Mouse (Mus musculus) T-helper 17 cell (primary cell): ENCODE data around the gene Olfr206.
"Not testable (repeated sequence)": the region's sequence is repeated elsewhere in the genome, so short reads cannot be mapped to it uniquely, and the experiment has no call there.

Experiments
- in situ Hi-C, 2 experiments: fragments of 300-600 bp; cut with MboI, MseI; formaldehyde crosslinking; loops; 1 replicate in 1 of 2; 2 replicates in 1 of 2; pipeline ENCODE4 v1.15.1; 2025; ENCODE audit warnings: high pct_unique_total_duplicates in 2 of 2

The Olfr206 gene

DNA sequence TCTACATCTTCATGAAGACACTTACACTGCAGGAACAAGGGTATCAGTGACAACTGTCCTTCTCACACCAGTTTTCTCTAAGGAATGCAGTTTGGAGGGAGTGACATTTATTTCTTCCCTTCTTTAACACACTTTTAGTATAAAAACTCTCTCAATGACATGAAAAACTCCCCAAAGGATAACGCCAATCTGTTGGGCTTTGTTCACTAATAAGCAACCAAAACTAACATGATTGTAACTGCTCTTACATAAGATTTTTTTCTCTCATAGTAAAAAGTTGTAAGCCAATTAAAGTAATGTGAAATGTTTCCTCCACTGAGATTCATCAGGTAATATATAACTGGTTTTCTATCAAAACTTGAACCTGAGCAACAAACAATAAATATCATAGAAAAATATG is at the start of gene Olfr206:
Gene Olfr206, minus strand, starts transcription at position 101 of the 400 bp plus-strand sequence.
- in situ Hi-C loops: no loop called here

DNA sequence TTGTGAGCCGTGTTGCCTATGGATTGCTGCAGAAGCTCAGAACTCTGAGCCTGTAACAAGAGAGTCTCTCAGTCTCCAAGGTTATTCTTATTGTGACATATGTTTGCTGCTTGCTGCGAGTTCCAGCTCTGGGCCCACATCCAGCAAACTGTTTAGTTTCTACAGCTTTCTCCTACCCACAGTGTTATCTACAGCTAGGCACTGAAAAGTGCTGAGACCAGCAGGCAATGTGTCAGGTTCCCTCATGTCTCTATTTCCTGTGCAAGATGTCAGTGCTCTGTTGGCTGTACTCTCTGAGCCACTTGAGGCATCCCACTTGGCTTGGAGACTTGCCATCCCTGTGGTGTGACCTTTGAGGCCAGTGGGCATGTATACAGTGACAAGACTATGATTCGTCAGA is 44.3 kb upstream of the Olfr206 start:
- in situ Hi-C loops: no loop called here

DNA sequence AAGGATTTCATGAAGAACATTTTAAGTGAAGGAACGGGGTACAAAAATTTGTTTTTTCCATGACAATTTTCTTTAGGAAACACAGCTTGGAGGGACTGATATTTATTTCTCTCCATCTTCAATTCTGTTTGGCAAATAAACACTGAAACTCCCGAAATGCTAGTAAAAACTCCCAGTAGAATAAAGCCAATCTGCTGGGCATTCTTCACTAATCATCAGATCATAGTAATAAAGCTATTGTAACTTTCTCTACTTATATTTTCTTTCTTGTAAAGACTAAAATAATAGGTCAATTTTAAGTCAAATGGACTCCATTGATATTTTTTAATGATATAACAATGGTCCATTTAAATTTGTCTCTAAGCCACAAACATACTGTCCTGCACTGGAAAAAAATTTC is 14.8 kb upstream of the Olfr206 start, which contains the start of gene Olfr209:
Gene Olfr209, minus strand, starts transcription at position 101 of the 400 bp plus-strand sequence.
- in situ Hi-C loops: no loop called here

DNA sequence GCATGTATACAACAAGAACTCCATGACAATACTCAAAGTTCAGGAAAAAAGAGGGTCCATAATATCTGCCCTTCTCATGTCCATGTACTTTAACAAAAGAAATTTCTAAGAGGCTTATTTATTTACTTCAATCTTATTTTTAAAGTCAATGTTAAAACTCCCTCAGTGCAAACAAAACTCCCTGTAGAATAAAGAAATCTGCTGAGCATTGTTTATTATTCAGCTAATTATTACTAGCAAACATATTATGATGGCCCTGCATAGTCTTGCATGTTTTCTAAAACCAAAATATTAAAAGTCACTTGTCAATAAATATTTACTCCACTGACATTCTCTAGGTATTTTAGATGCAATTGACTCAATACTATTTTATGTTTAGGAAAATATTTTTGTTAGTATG is 18.0 kb downstream of the Olfr206 start, which contains the start of gene Olfr205:
Gene Olfr205, minus strand, starts transcription at position 101 of the 400 bp plus-strand sequence.
- in situ Hi-C loops: no loop called here

DNA sequence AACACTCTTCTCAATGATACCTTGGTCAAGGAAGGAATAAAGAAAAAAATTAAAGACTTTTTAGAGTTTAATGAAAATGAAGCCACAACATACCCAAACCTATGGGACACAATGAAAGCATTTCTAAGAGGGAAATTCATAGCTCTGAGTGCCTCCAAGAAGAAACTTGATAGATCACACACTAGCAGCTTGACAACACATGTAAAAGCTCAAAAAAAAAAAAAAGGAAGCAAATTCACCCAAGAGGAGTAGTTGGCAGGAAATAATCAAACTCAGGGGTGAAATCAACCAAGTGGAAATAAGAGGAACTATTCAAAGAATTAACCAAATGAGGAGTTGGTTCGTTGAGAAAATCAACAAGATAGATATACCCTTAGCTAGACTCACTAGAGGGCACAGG is 25.8 kb downstream of the Olfr206 start:
- in situ Hi-C loops: not testable (repeated sequence)

DNA sequence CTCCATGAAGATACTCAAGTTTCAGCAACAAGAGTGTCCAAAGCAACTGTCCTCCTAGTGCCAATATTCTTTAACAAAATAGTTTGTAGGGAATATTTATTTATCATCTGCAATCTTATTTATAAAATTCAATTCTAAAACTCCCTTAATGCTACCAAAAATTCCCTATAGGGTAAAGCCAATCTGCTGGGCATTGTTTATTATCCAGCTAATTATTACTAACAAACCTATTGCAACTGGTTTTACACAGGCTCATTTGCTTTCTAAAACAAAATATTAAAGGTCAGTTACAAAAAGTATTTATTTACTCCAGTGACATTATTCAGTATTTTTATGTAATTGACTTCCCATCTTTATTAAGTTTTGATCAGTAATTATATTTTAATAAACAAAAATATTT is 30.9 kb downstream of the Olfr206 start, which contains the start of gene Olfr204:
Gene Olfr204, minus strand, starts transcription at position 101 of the 400 bp plus-strand sequence.
- in situ Hi-C loops: no loop called here

DNA sequence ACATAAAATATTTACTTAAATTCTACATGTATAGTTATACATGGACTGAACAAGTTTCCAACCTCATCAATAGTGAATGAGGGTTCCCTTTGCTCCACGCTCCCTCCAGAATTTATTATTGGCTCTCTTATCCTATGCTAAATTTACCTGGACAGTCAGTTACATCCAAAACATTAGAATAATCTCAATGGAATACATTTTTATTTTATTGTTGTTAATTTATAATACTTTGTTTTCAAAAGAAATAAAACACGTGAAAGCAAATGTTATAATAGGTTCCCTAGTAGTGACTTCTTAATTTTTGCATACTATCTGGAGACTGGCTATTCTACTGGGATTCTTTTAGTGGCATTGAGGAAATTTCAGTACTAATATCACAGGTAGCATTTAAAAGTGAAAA is 50.5 kb downstream of the Olfr206 start, which contains the start of gene Olfr203:
Gene Olfr203, plus strand, starts transcription at position 301 of the 400 bp plus-strand sequence.
- in situ Hi-C loops: no loop called here
